Mouse (Mus musculus) ES-Bruce4 (cell line): Measurements from ENCODE around the gene Ephb1.

ENCODE experiments used
- CTCF ChIP-seq: IDR thresholded peaks from one replicate; pipeline ENCODE4 v1.8.1; 2011; ENCODE audit warnings: low read depth, low read length
- EP300 ChIP-seq: IDR thresholded peaks from 2 replicates; pipeline ENCODE4 v1.6.1; 2011; ENCODE audit warnings: low read depth, low read length; ENCODE audit not compliant: insufficient read depth
- POLR2A ChIP-seq: IDR thresholded peaks from one replicate; pipeline ENCODE4 v1.8.1; 2011; ENCODE audit warnings: low read length; ENCODE audit not compliant: insufficient read depth

GRCm38 (mm10) chr9:102273469-102273808, 81.1 kb downstream of the Ephb1 start:
- TF ChIP-seq POLR2A (no peak), EP300 (no peak), CTCF (no peak)
